ENCODE assay signal across 8 mouse cellular contexts in genomic region chrX:7714135-7714899, GRCm38 (mm10). TPM values are rescaled to one million over a fixed set of nuclear protein-coding genes. Genes with fewer than 3 reads are reported as not detected.
DNase-seq lines count a peak whose midpoint lies in the region; ATAC-seq lines count a peak whose summit lies in the region.
"Not testable (repeated sequence)": the region's sequence is repeated elsewhere in the genome, so short reads cannot be mapped to it uniquely, and the experiment has no call there.

TSS of gene Wdr45 (plus strand) at chrX:7714333.

- H3K4me3 ChIP-seq in forebrain, embryonic 11.5 days (ENCODE audit: low read depth, low read length) = peak within 1 kb of the TSS; percentile 26
- H3K4me3 ChIP-seq in heart, embryonic 16.5 days (ENCODE audit: low read length) = peak within 1 kb of the TSS; percentile 46
- peak within 1 kb of the TSS; percentile 55 for H3K4me3 ChIP-seq in liver, embryonic 15.5 days (replicated peaks)
- 0 out of 2 replicates have a peak within 1 kb of the TSS, but pooled peaks have one; percentile 16 for H3K4me3 ChIP-seq in neural tube, embryonic 12.5 days

- not testable (repeated sequence) for H3K4me1 ChIP-seq in forebrain, embryonic 11.5 days (replicated peaks; ENCODE audit: control insufficient read depth, insufficient read depth, low read length); heart, embryonic 16.5 days (ENCODE audit: control insufficient read depth, insufficient read depth, low read length); liver, embryonic 15.5 days (replicated peaks); neural tube, embryonic 12.5 days

- H3K9ac ChIP-seq in forebrain, embryonic 11.5 days (ENCODE audit: low read length) = peak within 1 kb of the TSS; percentile 32; the same call in 1 of the 2 replicates
- H3K9ac ChIP-seq in heart, embryonic 16.5 days (ENCODE audit: low read length) = peak within 1 kb of the TSS; percentile 58
- not testable (repeated sequence) for H3K9ac ChIP-seq in liver, embryonic 15.5 days; neural tube, embryonic 12.5 days

- DNase-seq in CD8-positive naive resting alpha-beta T cell, adult 2 months (ENCODE audit: low read depth in 2 of 2, low spot score in 2 of 2) = peak; percentile 78 to 84
- peak; percentile 89 for DNase-seq in c-Kit-positive CD71-positive TER-119-negative erythroid progenitor cells, embryonic 14.5 days (ENCODE audit: low read depth)
- peak; percentile 90 for DNase-seq in forebrain, embryonic 11.5 days (ENCODE audit: low spot score)
- DNase-seq in kidney, postnatal 36 days = peak; percentile 94 to 98
- peak; percentile 95 for DNase-seq in telencephalon, adult 2 months (ENCODE audit: low read depth, low spot score)

- H3K9me3 ChIP-seq in forebrain, embryonic 11.5 days (ENCODE audit: control insufficient read depth, low read length); heart, embryonic 16.5 days (replicated peaks; ENCODE audit: control insufficient read depth, low read length); liver, embryonic 15.5 days (replicated peaks); neural tube, embryonic 12.5 days: not testable (repeated sequence)

- not testable (repeated sequence) for H3K27ac ChIP-seq in forebrain, embryonic 11.5 days (ENCODE audit: low read depth, low read length); heart, embryonic 16.5 days (ENCODE audit: low read length); neural tube, embryonic 12.5 days
- H3K27ac ChIP-seq in liver, embryonic 15.5 days (replicated peaks) = 0 out of 2 replicates have a peak within 1 kb of the TSS, but pooled peaks have one; percentile 29

- WGBS in forebrain, embryonic 11.5 days = 18% methylated on average over 37 of the region's 60 CpGs
- WGBS in heart, embryonic 16.5 days = 9% methylated on average over 36 of the region's 60 CpGs
- WGBS in liver, embryonic 15.5 days (ENCODE audit: insufficient replicate concordance) = 15% methylated on average over 43 of the region's 60 CpGs
- WGBS in neural tube, embryonic 12.5 days = 18% methylated on average over 49 of the region's 60 CpGs

- H3K27me3 ChIP-seq in forebrain, embryonic 11.5 days (ENCODE audit: control insufficient read depth, insufficient read depth, low read length); heart, embryonic 16.5 days (ENCODE audit: control insufficient read depth, insufficient read depth, low read length); liver, embryonic 15.5 days; neural tube, embryonic 12.5 days (replicated peaks): not testable (repeated sequence)

- H3K4me2 ChIP-seq in forebrain, embryonic 11.5 days (ENCODE audit: low read depth, low read length, severe bottlenecking) = peak within 1 kb of the TSS; percentile 43
- H3K4me2 ChIP-seq in heart, embryonic 16.5 days (ENCODE audit: low read depth, low read length) = peak within 1 kb of the TSS; percentile 62
- H3K4me2 ChIP-seq in liver, embryonic 15.5 days = peak within 1 kb of the TSS; percentile 65
- H3K4me2 ChIP-seq in neural tube, embryonic 12.5 days (replicated peaks) = peak within 1 kb of the TSS; percentile 52

- not testable (repeated sequence) for H3K36me3 ChIP-seq in forebrain, embryonic 11.5 days (ENCODE audit: control insufficient read depth, insufficient read depth, low read length); heart, embryonic 16.5 days (ENCODE audit: control insufficient read depth, insufficient read depth); liver, embryonic 15.5 days (replicated peaks); neural tube, embryonic 12.5 days

- peak; percentile 97 for ATAC-seq in forebrain, embryonic 11.5 days (replicated peaks; ENCODE audit: low FRiP score)
- ATAC-seq in heart, embryonic 16.5 days (replicated peaks; ENCODE audit: extremely low read depth, insufficient read depth, low FRiP score) = peak; percentile 96
- peak; percentile 93 for ATAC-seq in liver, embryonic 15.5 days (ENCODE audit: insufficient read depth)
- ATAC-seq in neural tube, embryonic 12.5 days (ENCODE audit: low FRiP score, low read depth) = peak; percentile 97

RNA-seq across cellular contexts. Expression of gene Wdr45, which starts in this region (rescaled TPM):
- polyA plus RNA-seq in forebrain, embryonic 11.5 days (2014; fragmentation: Nextera tagmentation; extraction: Ambion mirVana) = 14.2 and 17.2 TPM in 2 replicates
- polyA plus RNA-seq in heart, embryonic 16.5 days (2015; fragmentation: Nextera tagmentation; extraction: Ambion mirVana) = 31.5 and 35.3 TPM in 2 replicates
- polyA plus RNA-seq in liver, embryonic 15.5 days (2015; fragmentation: Nextera tagmentation; extraction: Ambion mirVana) = 16.0 and 17.5 TPM in 2 replicates
- polyA plus RNA-seq in neural tube, embryonic 12.5 days (2016; fragmentation: Nextera tagmentation; extraction: Ambion mirVana) = 26.2 and 27.8 TPM in 2 replicates
